Mouse (Mus musculus) ES-E14 (cell line): ENCODE measurements around the gene Tgfbr2. TPM values are rescaled to one million over a fixed set of nuclear protein-coding genes. Genes with fewer than 3 reads are reported as not detected.

Experiments used
- DNase-seq: peaks from one replicate; pipeline ENCODE4 v3.0.0-alpha.2; 2013; ENCODE audit warnings: low read depth, low spot score
- H3K27ac ChIP-seq: 2 replicates; pipeline ENCODE4 v1.5.1; 2012; ENCODE audit warnings: low read depth, mild to moderate bottlenecking, low read length, moderate library complexity, mixed read lengths; ENCODE audit not compliant: poor library complexity, insufficient read depth, severe bottlenecking
- H3K36me3 ChIP-seq: 2 replicates; pipeline ENCODE4 v1.6.1; 2012; ENCODE audit warnings: mild to moderate bottlenecking, low read length, moderate library complexity, mixed read lengths; ENCODE audit not compliant: control insufficient read depth, poor library complexity, insufficient read depth, severe bottlenecking
- H3K4me1 ChIP-seq, 2 experiments: fragments of 150-350 bp in 1 of 2; sonication (generic) in 1 of 2; 2 replicates each; pipeline ENCODE4 v1.6.1; 2012; ENCODE audit warnings: low read length in 2 of 2, mild to moderate bottlenecking in 1 of 2, mixed read lengths in 1 of 2; ENCODE audit not compliant: control insufficient read depth in 2 of 2, insufficient read depth in 2 of 2, poor library complexity in 1 of 2
- H3K4me3 ChIP-seq, 2 experiments: fragments of 150-350 bp in 1 of 2; sonication (generic) in 1 of 2; 2 replicates each; pipeline ENCODE4 v1.5.1; 2012; ENCODE audit warnings: low read length in 2 of 2, low read depth in 1 of 2, mild to moderate bottlenecking in 1 of 2, mixed read lengths in 1 of 2; ENCODE audit not compliant: insufficient read depth in 1 of 2, poor library complexity in 1 of 2, severe bottlenecking in 1 of 2
- H3K9ac ChIP-seq: 2 replicates; pipeline ENCODE4 v1.6.1; 2012; ENCODE audit warnings: low read depth, mild to moderate bottlenecking, low read length, mixed read lengths; ENCODE audit not compliant: poor library complexity, insufficient read depth, severe bottlenecking
- H3K9me3 ChIP-seq: fragments of 150-350 bp; sonication (generic); 2 replicates; pipeline ENCODE4 v1.6.1; 2012; ENCODE audit warnings: low read depth, mild to moderate bottlenecking, low read length; ENCODE audit not compliant: control insufficient read depth, insufficient read depth
- CHD2 ChIP-seq: IDR thresholded peaks from 2 replicates; pipeline ENCODE4 v1.6.1; 2014; ENCODE audit warnings: mild to moderate bottlenecking, low read depth, low read length, inconsistent platforms
- HCFC1 ChIP-seq: IDR thresholded peaks from 2 replicates; pipeline ENCODE4 v1.6.1; 2012; ENCODE audit warnings: low read length, inconsistent platforms, borderline replicate concordance; ENCODE audit not compliant: insufficient read depth
- MAFK ChIP-seq: IDR thresholded peaks from 2 replicates; pipeline ENCODE4 v1.6.1; 2014; ENCODE audit warnings: mild to moderate bottlenecking, low read depth, low read length, inconsistent platforms; ENCODE audit not compliant: insufficient read depth
- ZC3H11A ChIP-seq: IDR thresholded peaks from 2 replicates; pipeline ENCODE4 v1.6.1; 2012; ENCODE audit warnings: low read depth, mild to moderate bottlenecking, inconsistent platforms, low read length, borderline replicate concordance
- ZNF384 ChIP-seq: IDR thresholded peaks from 2 replicates; pipeline ENCODE4 v1.6.1; 2012; ENCODE audit warnings: low read depth, low read length, inconsistent platforms
- in situ Hi-C, 2 experiments: fragments of 600-800 bp; cut with MboI; formaldehyde crosslinking; loops; one replicate each; pipeline ENCODE4 v1.15.1; 2025; ENCODE audit warnings: low sequenced_read_pairs in 2 of 2, inconsistent platforms in 1 of 2; ENCODE audit not compliant: unreplicated experiment in 2 of 2
- total RNA-seq: library from RNA; depleted of rRNA; stranded (reverse); fragments of 300-350 nt; gene quantifications from 2 replicates; pipeline ENCODE4 v1.2.3, GENCODE M21; 2012

Gene Tgfbr2
- total RNA-seq, 1 experiment = 5.1 TPM

- no peak for DNase-seq
- TF ChIP-seq ZC3H11A (no peak), HCFC1 (no peak), CHD2 (no peak), ZNF384 (no peak), MAFK (no peak)
- no peak overlapping the region for H3K4me3 ChIP-seq
- in situ Hi-C loops = no loop called here
- H3K4me1 ChIP-seq = no peaks in the 10 kb centered on the region
- H3K9me3 ChIP-seq = no peaks in the 10 kb centered on the region
- H3K9ac ChIP-seq = no peak overlapping the region
- H3K36me3 ChIP-seq = no peaks in the 10 kb centered on the region
- H3K27ac ChIP-seq = no peak overlapping the region
Observed at GRCm38 (mm10) chr9:116183035-116183434, 7.9 kb upstream of the Tgfbr2 start.

- TF ChIP-seq ZNF384 (no peak), ZC3H11A (no peak), CHD2 (no peak), MAFK (no peak)
- in situ Hi-C loops = no loop called here
- Histone ChIP-seq H3K4me3 (no peak overlapping the region), H3K27ac (no peak overlapping the region), H3K9me3 (no peaks in the 10 kb centered on the region), H3K4me1 (no peaks in the 10 kb centered on the region), H3K9ac (no peak overlapping the region), H3K36me3 (no peaks in the 10 kb centered on the region)
- no peak for DNase-seq
Observed at GRCm38 (mm10) chr9:116181608-116182007, 6.4 kb upstream of the Tgfbr2 start.

GRCm38 (mm10) chr9:116178151-116178550, 3.0 kb upstream of the Tgfbr2 start:
- in situ Hi-C loops = no loop called here
- TF ChIP-seq CHD2 = no peak
- no peak for TF ChIP-seq ZC3H11A
- no peak for TF ChIP-seq MAFK
- no peak for TF ChIP-seq ZNF384
- TF ChIP-seq HCFC1 = no peak
- no peak overlapping the region for H3K27ac ChIP-seq

DNA sequence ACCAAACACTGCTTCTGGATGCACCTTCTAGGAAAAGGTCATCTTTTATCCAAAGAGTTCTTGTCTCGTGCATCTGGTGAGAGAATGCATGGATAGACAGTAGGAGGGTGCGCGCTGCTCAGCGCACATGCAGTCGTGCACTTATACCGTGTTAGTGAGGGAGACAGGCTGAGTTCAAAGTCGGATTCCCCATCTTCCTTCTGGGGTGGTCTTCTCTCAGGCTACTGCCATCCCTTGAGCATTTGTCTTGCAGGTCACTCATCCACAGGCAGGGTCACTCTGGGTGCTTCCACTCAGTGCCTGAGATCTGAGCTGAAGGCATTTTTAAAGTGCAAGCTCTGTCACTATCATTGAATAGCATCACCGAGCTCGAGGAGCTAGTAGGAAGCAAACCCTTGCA, 1.9 kb upstream of the Tgfbr2 start:
- in situ Hi-C loops = no loop called here
- Histone ChIP-seq H3K9ac (no peak overlapping the region), H3K4me1 (peaks cover 0 to 3% of the 10 kb centered on the region in 2 experiments; a peak in 1 of 4 replicates), H3K27ac (no peak overlapping the region), H3K9me3 (no peaks in the 10 kb centered on the region), H3K4me3 (no peak overlapping the region), H3K36me3 (no peaks in the 10 kb centered on the region)
- no peak for TF ChIP-seq MAFK
- no peak for TF ChIP-seq CHD2
- no peak for TF ChIP-seq ZC3H11A
- no peak for TF ChIP-seq HCFC1
- no peak for TF ChIP-seq ZNF384
- DNase-seq = no peak

More at GRCm38 (mm10) chr9:116178151-116178550, 3.0 kb upstream of the Tgfbr2 start:
- Histone ChIP-seq H3K9ac (no peak overlapping the region), H3K4me3 (no peak overlapping the region), H3K9me3 (no peaks in the 10 kb centered on the region), H3K4me1 (peaks cover 0 to 3% of the 10 kb centered on the region in 2 experiments; a peak in 1 of 4 replicates), H3K36me3 (no peaks in the 10 kb centered on the region)
- no peak for DNase-seq
